Mouse (Mus musculus): ENCODE data around the gene Fbl. TPM values are rescaled to one million over a fixed set of nuclear protein-coding genes. Genes with fewer than 3 reads are reported as not detected.
"Not testable (repeated sequence)": the region's sequence is repeated elsewhere in the genome, so short reads cannot be mapped to it uniquely, and the experiment has no call there.

Fbl gene
- polyA plus RNA-seq, 1 experiment from 2014 or later, result 97.0 TPM

DNA sequence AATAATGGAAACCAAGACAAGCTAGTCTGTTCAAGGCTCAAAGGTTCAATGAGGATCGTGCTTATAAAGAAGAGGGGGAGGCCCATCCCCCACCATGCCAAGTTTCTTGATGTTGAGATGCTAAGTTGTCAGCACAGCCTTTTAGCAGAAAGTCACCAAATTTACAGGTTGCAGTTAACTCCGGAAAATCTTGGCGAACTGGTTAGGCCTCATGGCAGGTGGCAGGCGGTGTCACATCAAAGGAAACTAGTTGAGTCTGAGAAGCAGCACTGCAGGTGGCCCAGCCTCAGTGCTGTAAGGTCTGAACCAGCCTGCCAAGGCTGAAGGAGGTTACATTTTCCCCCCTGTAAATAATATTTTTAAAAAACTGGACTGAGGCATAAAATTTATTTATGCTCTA is 57.3 kb downstream of the Fbl start:
- H3K4me3 ChIP-seq; H3K9ac ChIP-seq (replicated peaks); H3K36me3 ChIP-seq; H3K9me3 ChIP-seq; H3K27me3 ChIP-seq; H3K4me2 ChIP-seq (replicated peaks); H3K27ac ChIP-seq (replicated peaks); H3K4me1 ChIP-seq; ATAC-seq (replicated peaks): not testable (repeated sequence)
- WGBS, result 88% methylated on average over 4 of the region's 4 CpGs

DNA sequence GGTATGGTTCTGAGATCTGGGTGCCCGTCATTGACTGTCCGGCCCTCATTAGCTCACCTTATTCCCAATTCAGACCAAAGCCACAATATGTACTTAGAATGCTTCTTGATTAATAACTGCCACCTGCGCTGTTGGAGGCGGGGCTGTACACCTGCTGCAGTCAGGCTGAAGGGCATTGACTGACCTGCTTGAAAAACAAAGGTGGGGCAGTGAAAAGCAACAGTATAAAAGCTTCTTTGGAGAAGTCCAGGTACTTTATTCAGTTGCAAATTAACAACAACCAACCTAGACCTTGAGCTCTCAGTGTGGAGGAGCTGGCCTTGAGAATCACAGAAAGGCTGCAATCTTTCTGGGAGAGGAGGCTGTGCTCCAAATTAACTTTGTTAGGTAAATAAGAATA is 57.9 kb downstream of the Fbl start:
- not testable (repeated sequence) for H3K4me1 ChIP-seq; H3K9me3 ChIP-seq; H3K9ac ChIP-seq (replicated peaks); H3K36me3 ChIP-seq; H3K4me2 ChIP-seq (replicated peaks); H3K4me3 ChIP-seq; H3K27ac ChIP-seq (replicated peaks); ATAC-seq (replicated peaks); H3K27me3 ChIP-seq
- 93% methylated on average over 4 of the region's 4 CpGs for WGBS

Other genes with a start within 250 kb of the Fbl start
- 17.4 and 18.0 TPM in 2 replicates for gene Zfp974, start 240.2 kb upstream of the Fbl start, polyA plus RNA-seq (2015; fragmentation: Nextera tagmentation; extraction: Ambion mirVana)
- 33.5 and 33.8 TPM in 2 replicates for gene Zfp780b, start 190.5 kb upstream of the Fbl start, polyA plus RNA-seq (2015; fragmentation: Nextera tagmentation; extraction: Ambion mirVana)
- gene Zfp850, start 155.6 kb upstream of the Fbl start, polyA plus RNA-seq (2015; fragmentation: Nextera tagmentation; extraction: Ambion mirVana), result 6.4 and 7.1 TPM in 2 replicates
- gene Psmc4, start 119.6 kb upstream of the Fbl start, polyA plus RNA-seq (2015; fragmentation: Nextera tagmentation; extraction: Ambion mirVana), result 345 and 350 TPM in 2 replicates
- gene Fcgbp, start 98.5 kb upstream of the Fbl start, polyA plus RNA-seq (2015; fragmentation: Nextera tagmentation; extraction: Ambion mirVana), result 0.06 and 0.10 TPM in 2 replicates
- gene 9530053A07Rik, start 40.2 kb upstream of the Fbl start, polyA plus RNA-seq (2015; fragmentation: Nextera tagmentation; extraction: Ambion mirVana), result 0.08 and 0.11 TPM in 2 replicates
- 18.1 and 18.6 TPM in 2 replicates for gene Dyrk1b, start 9.8 kb downstream of the Fbl start, polyA plus RNA-seq (2015; fragmentation: Nextera tagmentation; extraction: Ambion mirVana)
- gene Eid2, start 98.2 kb downstream of the Fbl start, polyA plus RNA-seq (2015; fragmentation: Nextera tagmentation; extraction: Ambion mirVana), result 5.4 and 16.7 TPM in 2 replicates
- gene Eid2b, start 108.0 kb downstream of the Fbl start, polyA plus RNA-seq (2015; fragmentation: Nextera tagmentation; extraction: Ambion mirVana), result 41.3 and 44.9 TPM in 2 replicates
- gene Selenov, start 121.5 kb downstream of the Fbl start, polyA plus RNA-seq (2015; fragmentation: Nextera tagmentation; extraction: Ambion mirVana), result 0.24 and 0.31 TPM in 2 replicates
- 15.4 and 16.7 TPM in 2 replicates for gene Dll3, start 132.5 kb downstream of the Fbl start, polyA plus RNA-seq (2015; fragmentation: Nextera tagmentation; extraction: Ambion mirVana)
- 149 and 158 TPM in 2 replicates for gene Timm50, start 142.4 kb downstream of the Fbl start, polyA plus RNA-seq (2015; fragmentation: Nextera tagmentation; extraction: Ambion mirVana)
- gene Supt5, start 169.0 kb downstream of the Fbl start, polyA plus RNA-seq (2015; fragmentation: Nextera tagmentation; extraction: Ambion mirVana), result 104 and 107 TPM in 2 replicates
- gene Rps16, start 180.9 kb downstream of the Fbl start, polyA plus RNA-seq (2015; fragmentation: Nextera tagmentation; extraction: Ambion mirVana), result 514 and 544 TPM in 2 replicates
- gene Plekhg2, start 202.9 kb downstream of the Fbl start, polyA plus RNA-seq (2015; fragmentation: Nextera tagmentation; extraction: Ambion mirVana), result 42.8 and 47.8 TPM in 2 replicates
- 5.6 and 5.7 TPM in 2 replicates for gene Zfp36, start 210.5 kb downstream of the Fbl start, polyA plus RNA-seq (2015; fragmentation: Nextera tagmentation; extraction: Ambion mirVana)
- 44.6 and 46.9 TPM in 2 replicates for gene Med29, start 223.0 kb downstream of the Fbl start, polyA plus RNA-seq (2015; fragmentation: Nextera tagmentation; extraction: Ambion mirVana)
- gene Paf1, start 223.2 kb downstream of the Fbl start, polyA plus RNA-seq (2015; fragmentation: Nextera tagmentation; extraction: Ambion mirVana), result 98.0 and 106 TPM in 2 replicates

Data from forebrain, embryonic 15.5 days (tissue).